Mouse (Mus musculus) urinary bladder, postnatal 4 days (tissue): Measurements from ENCODE around the gene Zc3h13.

Source experiments
- DNase-seq, 2 experiments: peaks; one replicate each; pipeline ENCODE4 v3.0.0; 2021 to 2022; ENCODE audit warnings: low spot score in 2 of 2

The Zc3h13 gene

DNA sequence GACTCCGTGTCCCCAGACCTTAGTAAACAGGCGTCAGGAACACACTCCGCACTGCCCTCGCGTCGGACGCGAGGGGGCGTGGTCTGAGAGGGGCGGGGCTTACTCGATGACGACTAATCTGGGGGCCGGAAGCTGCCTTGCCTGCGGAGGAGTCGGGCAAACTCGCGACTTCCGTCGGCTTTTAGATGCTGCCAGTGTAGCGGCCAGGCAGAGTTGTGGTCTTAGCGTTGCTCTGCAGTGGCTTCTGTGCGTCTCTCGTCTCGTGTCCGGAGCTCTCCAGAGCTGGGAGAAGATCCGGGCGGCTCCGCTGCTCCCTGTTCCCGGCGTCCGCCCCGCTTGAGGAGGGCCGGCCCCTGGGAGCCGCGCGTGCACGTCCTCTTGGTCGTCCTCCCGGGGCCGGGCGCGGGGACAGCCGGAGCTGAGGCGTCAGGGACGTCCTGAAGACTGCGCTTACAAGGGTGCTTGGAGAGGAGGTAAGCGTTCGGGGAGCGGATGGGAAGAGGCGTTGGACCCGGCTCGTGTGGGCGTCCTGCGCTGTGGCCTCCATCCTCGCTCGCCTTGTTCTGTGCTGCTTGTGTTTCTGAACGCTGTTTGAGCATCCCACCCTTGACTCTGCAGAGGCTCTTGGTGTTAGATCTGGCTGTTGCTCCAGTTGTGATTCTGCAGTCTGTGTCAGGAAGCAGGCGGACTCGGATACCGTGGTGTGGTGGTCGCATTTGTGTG, at the start of gene Zc3h13:
Gene Zc3h13 (plus strand): TSS at position 181 of the 723 bp plus-strand sequence.
- DNase-seq: peak; percentile 92 to 98

DNA sequence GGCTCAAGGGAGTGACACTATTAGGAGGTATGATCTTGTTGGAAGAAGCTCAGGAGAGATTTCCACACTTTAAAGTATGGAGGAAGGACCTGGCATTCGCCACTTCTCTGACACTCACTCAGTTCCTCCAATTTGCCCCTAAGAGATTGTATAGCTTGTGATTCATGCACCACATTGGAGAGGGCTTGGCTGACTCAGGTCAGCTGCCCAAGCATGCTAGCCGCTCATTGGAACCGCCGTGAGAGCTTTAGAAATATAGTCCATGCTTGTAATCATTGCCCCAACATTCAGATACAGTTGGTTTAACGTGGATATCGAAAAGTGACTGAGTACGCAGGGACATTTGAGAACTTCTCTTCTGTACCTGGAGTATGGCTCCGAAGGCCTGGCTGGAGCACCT, 48.6 kb upstream of the Zc3h13 start:
- no peak for DNase-seq

DNA sequence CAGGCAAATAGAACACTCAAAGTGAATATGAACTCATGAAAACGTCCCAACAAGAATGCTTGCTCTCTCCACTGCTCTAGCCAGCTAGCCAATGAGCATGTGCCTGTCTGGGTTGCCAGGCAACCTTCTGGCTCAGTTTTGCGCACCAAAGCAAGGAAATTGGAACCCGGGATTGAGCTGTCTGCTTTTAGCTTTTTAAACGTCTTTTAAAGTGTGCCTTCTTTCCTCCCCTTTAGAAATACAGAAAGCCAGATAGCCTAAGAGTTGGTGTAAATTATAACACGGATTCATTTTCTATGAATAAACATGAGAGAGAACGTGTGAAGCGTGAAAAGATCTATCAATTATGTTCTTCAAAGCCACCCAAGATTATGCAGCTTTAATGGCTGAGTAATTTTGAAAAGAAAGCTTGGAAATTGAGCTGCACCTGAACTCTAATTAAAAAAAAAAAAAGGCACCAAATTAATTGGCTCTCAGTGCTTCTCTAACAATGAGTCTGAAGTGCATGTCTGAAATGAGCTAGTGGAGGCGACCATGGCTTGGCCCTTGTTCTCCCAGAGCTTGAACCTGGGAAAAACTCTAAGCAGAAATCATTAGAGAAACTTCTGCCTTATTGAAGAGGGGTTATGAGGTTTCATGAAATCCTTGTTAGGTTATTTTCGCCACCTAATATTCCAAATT, 48.1 kb upstream of the Zc3h13 start:
- DNase-seq: no peak

DNA sequence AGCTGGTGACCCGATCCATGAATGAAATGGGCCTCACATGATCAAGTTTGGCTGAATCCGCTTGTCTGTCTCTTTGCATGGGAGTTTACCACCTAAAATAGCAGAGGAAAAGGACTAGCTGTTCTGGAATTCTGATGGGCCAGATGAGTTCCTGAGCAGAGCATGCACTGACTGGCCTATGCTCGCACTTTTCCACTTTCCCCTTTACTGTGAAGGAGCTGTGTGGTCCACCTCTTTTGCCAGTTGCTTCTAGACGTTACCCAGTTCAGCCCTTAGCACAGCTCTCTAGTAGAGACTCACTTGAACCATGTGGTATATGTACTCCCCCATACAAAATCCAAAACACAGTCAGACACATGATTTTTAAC, 47.6 kb upstream of the Zc3h13 start:
- DNase-seq: no peak

DNA sequence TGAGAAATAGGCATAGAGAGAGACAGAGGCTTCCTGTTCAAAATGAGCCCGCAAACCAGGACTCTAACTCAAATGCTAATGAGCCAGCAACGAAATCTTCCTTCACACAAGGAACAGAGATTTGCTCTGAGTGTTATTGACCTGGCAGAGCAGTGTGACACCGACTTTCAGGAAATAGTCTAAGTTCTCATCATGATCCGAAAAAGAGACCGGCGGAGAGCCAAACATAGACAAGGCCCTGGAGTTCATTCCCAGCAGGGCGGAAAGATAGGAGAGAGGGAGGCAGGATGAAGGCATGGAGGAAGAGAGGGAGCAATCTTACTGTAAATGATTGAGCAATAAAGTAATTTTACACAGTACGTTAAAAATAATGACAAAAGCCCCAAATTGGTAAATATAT, 47.1 kb upstream of the Zc3h13 start:
- no peak for DNase-seq

DNA sequence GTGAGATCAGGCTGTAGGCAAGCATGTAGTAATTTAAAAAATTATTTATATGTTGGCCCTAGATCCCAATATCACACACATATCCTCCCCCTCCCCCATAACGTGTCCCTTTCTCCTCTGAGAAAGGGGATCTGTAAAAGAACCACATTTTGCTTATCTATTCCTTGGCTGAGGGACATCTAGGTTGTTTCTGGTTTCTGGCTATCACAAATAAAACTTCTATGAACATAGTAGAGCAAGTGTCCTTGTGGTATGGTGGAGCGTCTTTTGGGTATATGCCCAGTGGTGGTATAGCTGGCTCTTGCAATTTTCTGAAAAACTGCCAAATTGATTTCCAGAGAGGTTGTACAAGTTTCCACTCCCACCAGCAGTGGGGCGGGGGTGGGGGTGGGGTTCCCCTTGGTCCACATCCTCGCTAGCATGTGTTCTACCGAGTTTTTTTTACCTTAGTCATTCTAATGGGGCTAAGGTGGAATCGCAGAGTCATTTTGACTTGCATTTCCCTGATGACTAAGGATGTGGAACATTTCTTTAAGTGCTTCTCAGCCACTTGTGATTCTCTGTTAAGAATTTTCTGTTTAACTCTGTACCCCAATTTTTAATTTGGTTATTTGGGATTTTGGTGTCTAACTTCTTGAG, 46.0 kb upstream of the Zc3h13 start:
- no peak for DNase-seq

DNA sequence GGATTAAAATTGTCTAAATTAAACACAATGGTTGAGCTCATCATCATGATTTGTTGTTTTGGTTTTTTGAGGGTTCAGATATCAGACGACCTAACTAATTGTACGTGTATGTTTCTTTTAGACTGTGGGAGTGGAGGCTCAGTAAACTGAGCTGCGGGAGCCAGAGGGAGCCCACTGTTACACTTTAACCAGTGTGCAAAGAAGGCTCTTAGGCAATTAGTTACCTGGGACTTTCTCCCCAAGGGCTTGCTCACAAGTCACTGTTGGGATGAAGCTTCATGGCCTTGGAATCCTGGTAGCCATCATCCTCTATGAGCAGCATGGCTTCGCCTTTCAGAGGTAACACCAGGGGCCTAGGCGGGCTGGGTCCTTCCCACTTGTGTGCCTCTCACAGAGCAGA, 42.1 kb upstream of the Zc3h13 start, which contains the start of gene Cpb2:
Gene Cpb2 (plus strand): TSS at position 201 of the 400 bp plus-strand sequence.
- DNase-seq: no peak

DNA sequence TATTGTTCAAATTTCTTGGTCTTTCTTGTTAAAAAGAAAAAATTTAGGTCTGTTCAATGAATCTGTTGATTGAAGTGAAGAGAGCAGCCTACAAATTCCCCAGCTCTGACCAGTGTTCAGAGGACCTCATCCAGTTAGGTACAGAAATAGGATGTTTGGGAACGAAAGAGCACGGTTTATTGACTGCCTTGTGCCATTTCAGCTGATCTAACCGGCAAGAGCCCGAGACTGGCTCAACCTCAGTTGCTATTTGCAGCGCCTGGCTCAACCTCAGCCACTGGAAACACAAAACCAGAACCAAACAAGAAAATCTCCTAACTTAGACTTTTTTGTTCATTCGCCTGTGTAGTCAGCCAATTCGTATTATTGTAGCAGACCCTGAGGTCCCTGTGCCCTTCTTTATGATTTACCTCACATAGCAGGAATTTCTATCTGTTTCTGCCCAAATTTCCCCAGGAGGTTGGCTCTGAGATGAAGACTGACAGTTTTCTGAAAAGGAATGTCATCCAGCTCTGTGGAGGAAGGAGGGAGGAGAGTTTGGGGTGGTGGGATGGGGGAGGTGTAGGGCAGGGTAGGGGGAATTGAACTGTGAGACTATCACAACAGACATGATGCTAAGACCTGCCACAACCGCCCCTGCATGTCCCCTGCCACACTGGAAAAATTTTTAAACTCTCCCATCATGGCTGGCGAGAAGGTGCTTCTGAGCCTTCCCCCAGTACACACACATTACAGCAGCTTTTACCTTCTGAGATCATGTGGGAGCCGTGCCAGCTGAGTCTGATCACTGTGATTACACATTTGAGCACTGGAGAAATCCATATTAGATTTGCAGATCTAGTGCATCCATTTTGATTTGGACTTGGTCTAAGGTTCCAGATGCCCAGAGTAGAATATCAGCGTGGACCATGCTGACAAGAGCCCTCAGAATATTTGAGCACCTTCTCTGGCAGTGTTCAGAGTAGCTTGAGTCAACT, 37.9 kb upstream of the Zc3h13 start:
- no peak for DNase-seq

DNA sequence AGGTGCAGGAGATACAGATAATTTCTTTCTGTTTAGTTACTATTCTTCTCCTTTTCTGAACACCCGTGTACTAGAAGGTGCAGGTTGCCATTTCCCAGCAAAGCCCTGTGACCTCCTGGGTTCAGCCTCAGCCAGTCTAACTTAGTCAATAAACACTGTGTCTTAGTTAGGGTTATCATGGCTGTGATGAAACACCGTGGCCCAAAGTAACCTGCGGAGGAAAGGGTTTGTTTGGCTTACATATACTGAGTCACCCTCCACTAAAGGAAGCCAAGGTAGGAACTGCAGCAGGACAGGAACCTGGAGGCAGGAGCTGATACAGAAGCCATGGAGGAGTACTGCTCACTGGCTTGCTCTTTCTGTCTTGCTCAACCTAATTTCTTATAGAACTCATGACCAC, 33.7 kb upstream of the Zc3h13 start:
- DNase-seq: no peak

DNA sequence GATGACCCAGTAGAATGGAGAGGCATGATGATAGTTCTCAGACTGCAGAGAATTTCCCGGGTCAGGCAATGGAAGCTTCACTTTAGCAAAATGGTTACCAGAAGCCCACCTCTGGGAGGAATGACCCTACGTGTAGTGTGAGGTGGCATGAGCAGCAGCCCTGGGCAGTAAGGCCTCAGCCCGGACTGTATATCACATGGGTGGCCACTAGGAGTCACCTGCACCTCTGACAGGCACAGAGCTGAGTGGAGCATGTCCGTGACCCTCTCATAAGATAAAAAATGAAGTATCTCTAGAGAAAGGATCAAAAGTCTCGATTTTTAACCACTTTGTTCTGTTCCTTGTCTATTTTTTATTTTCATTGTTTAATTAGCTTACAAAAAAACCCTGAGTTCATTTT, 27.7 kb upstream of the Zc3h13 start:
- DNase-seq: no peak

DNA sequence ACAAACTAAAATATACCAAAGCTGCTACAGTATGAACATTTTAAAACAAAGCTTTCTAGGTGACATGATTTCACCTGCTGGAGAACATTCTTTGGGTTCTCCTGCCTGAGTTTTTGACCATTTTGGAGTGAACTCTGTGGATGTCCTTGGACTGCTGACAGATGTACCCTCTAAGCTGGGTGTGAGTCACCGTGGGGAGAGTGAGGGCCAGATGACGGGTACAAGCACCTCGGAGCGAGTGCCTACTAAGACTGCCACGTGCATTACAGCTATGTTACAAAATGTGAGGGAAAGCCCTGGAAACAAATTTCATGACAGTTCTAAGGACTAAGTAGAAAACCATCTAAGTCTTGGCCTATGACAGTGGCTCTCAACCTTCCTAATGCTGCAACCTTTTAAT, 14.6 kb upstream of the Zc3h13 start:
- DNase-seq: no peak

DNA sequence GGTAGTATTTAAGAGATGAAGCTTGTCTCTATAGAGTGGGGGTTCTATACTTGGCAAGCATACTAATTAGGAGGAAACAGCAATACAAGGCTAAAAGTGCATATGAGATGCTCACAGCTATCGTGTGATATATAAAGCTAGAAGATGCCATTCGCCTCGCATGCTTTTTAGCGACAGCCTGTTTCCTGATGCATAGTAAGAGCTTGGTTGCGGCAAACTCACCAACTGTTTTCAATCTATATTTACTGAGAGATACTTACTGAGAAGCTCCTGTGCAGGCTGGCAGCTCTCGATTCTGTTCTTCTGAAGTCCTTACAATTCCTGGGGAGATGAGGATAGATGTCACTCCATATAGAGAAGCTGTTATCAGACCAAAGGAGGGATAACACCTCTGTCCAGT, 4.5 kb upstream of the Zc3h13 start:
- DNase-seq: no peak

DNA sequence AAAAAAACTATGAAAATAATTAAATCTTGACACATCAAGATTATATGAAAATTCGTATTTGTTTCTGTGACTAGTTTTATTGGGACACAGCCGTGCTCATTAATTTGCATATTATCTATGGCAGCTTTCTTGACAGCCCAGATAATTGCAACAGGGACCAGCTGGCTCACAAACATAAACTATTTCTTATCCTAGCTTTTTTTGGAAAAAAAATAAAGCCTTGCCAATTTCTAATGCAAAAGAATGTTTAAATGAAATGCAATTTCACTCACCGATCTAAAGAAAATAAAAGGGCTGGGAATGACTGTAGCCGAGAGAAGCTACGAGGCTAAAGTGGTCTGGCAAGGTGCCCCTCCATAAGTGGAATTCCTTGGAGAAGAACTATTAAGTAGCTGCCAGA, 3.8 kb upstream of the Zc3h13 start:
- DNase-seq: no peak

DNA sequence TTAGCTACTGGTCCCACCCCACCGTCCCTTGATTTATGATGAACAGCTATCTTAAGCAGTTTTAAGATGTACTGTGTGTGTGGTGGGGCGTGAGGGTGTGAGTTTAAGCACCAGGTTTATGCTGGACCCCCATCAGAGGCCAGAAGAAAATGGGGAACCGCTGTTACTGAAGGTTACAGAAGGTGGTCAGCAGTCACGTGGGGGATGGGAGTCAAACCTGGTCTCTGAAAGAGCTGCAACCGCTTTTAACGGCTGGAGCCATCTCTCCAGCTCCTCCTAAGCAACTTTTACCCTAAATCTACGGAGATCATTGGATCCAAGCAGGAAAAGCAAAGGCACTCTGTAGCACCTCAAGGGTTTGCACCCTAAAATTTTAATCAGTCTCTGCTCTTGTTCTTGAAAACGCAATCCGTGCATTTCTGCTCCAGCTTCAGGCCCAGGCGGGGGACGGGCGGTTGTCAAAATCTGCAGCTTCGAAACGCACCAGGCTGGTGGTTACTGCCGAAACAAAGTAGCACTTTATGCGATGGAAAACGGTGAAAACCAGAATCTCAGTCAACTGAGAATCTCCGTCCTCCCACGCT, 472 bp upstream of the Zc3h13 start:
- DNase-seq: no peak

DNA sequence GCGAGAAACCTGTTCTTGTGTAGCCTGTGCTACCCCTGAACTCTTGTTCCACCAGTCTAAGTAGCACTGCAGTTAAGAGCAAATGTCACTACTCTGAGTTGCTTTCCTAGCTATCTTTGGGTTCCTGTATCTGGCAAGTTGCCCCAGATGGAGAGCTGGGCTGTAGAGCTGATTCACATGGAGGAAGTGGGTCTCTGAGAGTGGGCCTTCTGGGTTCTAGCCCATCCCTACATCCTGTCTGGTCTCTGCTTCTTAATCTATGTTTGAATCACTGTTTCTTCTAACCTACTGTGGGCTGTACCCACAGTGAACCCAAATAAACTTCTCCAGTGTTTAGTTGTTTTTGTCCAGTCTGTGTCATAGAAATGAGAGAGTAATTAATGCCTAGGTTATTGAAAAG, 16.9 kb downstream of the Zc3h13 start:
- DNase-seq: no peak

DNA sequence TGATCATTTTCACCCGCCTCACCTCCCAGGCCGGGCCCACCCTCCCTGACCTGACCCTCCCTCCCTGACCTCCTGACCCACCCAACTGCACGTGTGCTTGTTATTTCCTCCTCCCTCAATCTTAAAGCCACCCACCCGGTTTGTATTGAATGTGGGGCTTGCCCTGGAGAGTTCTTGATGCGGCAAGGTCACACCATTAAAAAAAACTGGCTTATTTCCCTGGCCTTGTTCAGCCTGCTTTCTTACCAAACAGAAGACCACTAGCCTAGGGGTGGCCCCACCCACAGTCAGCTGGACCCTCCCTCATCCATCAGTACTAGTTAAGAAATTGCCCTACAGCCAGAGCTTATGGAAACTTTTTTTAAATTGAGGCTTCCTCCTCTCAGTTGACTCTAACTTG, 19.6 kb downstream of the Zc3h13 start:
- no peak for DNase-seq

DNA sequence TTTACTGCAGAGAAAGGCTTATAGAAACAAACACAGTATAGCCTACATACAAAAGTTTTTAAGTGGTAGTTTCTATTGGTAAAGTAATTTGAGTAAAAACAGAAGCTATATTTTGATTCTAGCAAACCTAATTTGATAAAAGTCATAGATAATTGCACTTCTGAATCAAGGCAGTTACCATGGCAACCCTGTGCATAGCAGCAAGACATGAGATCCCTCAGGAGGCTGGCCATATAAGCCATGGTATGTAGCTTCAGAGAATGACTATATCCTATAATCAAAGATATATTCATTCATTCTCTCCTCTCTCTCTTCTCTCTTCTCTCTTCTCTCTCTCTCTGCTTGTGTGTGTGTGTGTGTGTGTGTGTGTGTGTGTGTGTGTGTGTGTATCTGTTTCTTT, 23.7 kb downstream of the Zc3h13 start:
- DNase-seq: no peak

DNA sequence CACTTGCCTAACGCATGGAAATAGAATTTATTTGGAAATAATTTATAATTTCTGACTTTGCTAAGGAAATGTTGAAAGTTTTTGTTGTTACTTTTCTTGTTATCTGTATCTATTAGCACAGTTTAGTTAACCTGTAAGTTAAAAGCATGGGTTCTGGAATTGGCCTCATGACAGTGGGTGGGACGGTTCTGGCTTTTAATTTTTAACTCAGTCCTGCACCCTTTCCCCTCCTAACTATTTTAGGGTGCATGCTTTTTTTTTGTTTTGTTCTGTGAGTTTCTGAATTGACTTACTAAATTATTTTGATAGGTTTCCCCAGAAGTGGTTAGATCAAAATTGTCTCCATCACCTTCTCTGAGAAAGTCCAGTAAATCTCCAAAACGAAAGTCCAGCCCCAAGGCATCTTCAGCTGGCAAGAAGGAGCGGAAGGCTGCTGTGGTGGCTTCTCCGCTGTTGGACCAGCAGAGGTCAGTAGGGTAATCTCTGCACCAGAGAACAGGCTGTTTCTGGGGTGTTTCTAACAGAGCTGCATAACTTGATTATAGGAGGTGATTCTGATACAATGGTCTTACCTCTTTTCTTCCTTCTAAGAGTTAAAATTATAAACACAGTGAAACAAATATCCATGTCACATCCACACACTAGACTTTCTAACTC, 25.3 kb downstream of the Zc3h13 start:
- DNase-seq: no peak

DNA sequence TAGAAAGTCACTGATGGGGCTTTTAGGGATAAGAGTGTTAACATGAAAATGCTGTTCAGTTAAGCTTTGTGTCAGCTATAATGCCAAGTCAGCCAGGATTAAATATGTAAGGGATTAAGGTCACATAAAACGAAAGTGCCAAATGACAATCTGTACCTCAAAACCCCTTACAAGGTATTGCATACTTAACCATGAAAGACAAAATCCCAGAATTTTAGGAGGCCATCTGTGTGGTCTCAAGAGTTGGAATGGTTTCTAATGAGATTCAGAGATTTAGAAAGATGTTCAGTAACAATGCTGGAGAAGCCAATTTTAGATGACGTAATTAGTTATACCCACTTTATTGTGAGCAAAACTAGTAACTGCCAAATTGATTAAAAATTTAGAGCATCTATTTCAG, 30.3 kb downstream of the Zc3h13 start:
- no peak for DNase-seq

DNA sequence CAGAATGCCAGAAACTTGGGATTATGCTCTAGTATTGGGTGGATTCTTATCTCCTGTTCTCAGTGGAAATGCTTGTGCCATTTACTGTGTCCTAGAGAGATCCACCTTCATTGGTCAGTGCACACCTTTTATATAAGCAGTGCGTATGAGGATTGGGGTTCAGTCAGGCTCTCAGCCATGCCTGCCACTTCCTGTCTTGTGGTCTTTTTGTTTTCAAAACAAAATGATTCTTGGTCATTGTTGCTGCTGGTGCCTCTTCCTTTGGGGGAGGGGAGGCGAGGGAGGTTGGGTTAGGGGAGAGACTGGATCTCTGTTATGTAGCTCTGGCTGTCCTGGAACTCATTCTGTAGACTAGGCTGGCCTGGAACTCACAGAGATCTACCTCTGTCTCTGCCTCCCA, 34.6 kb downstream of the Zc3h13 start:
- no peak for DNase-seq

DNA sequence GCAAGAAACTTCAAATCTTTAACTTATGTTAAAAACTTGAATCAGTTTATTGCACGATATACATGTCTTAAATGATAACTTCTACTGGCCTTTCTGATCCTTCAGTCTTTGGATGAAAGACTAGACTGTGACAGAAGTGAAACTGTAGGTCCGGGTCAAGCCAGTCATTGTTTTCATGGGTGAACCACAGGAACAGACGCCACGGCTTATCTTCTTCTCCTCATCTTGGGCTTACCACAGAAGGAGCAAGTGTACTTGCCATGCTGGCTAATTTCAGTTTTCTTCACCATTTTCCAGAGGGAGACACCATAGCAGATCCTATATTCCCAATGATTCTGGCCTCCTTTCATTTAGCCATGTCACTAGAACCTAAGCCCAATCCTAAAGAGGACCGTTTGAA, 36.1 kb downstream of the Zc3h13 start:
- no peak for DNase-seq
